Mouse (Mus musculus) testis, adult 2 months (tissue): ENCODE data around the gene Arhgap35.

Experiments
- CTCF ChIP-seq: fragments of 200-500 bp; IDR thresholded peaks from 2 replicates; pipeline ENCODE4 v1.5.1; 2012; ENCODE audit warnings: low read depth, mild to moderate bottlenecking, inconsistent platforms, low read length, moderate library complexity; ENCODE audit not compliant: control insufficient read depth, insufficient read depth, insufficient replicate concordance
- POLR2A ChIP-seq: fragments of 200-500 bp; IDR thresholded peaks from 2 replicates; pipeline ENCODE4 v1.6.1; 2012; ENCODE audit warnings: low read depth, mild to moderate bottlenecking, inconsistent platforms, low read length, moderate library complexity; ENCODE audit not compliant: control insufficient read depth

GRCm38 (mm10) chr7:16525995-16526394 lies 88.8 kb downstream of the Arhgap35 start:
- TF ChIP-seq POLR2A (no peak), CTCF (no peak)
